ENCODE assay signal across 9 mouse cellular contexts in genomic region chrX:164004809-164005208, GRCm38 (mm10). TPM values are rescaled to one million over a fixed set of nuclear protein-coding genes. Genes with fewer than 3 reads are reported as not detected.
DNase-seq lines count a peak whose midpoint lies in the region; ATAC-seq and TF ChIP-seq lines count a peak whose summit lies in the region.
"Had no signal": no experiment of that assay in that cellular context is flagged by ENCODE, and none has a peak within 500 bp of the region (broad histone marks: within the 10 kb centered on the region; RNA-seq: fewer than 3 reads in every experiment).

No protein-coding gene starts in this region.

- peak; percentile 72 for ATAC-seq in activated CD4-positive, CD25-positive, alpha-beta regulatory T cell, adult 4 months
- peak; percentile 66 for ATAC-seq in forebrain, postnatal 0 days
- peak; percentile 93 for ATAC-seq in megakaryocyte-erythroid progenitor cell, adult 5-6 weeks (replicated peaks; ENCODE audit: low FRiP score, low TSS enrichment, poor library complexity, severe bottlenecking)

- peak; percentile 22 to 46 for DNase-seq in heart, postnatal 10 days
- no peak for DNase-seq in heart, embryonic 10.5 days (ENCODE audit: low spot score)
- DNase-seq in CD4-positive helper T cell, adult 2 months (ENCODE audit: low read depth, low spot score) = peak; percentile 19
- DNase-seq in forebrain, postnatal 0 days = peak; percentile 44
- no peak for DNase-seq in spleen, postnatal 4 days (ENCODE audit: low spot score in 2 of 2)
- DNase-seq in gastrocnemius, postnatal 14 days = no peak

- intact Hi-C loops in heart, postnatal 10 days (cut with DNase I) = loop anchor here (10.0 kb wide), 2 partner anchors 180 to 1060 kb away; no protein-coding TSS in a partner anchor
- intact Hi-C loops in gastrocnemius, postnatal 14 days (cut with DNase I; ENCODE audit: low total_unique reads) = no loop called here

- H3K4me2 ChIP-seq in forebrain, postnatal 0 days (ENCODE audit: low read depth) = no peak overlapping the region
- H3K4me2 ChIP-seq: limb, embryonic 12.5 days had no signal

- H3K36me3 ChIP-seq in heart, embryonic 10.5 days = no peaks in the 10 kb centered on the region
- H3K36me3 ChIP-seq in forebrain, postnatal 0 days (ENCODE audit: insufficient read depth) = no peaks in the 10 kb centered on the region
- H3K36me3 ChIP-seq: limb, embryonic 12.5 days had no signal

- no peaks in the 10 kb centered on the region for H3K4me1 ChIP-seq in heart, embryonic 10.5 days
- no peaks in the 10 kb centered on the region for H3K4me1 ChIP-seq in forebrain, postnatal 0 days (ENCODE audit: insufficient read depth)
- H3K4me1 ChIP-seq: limb, embryonic 12.5 days had no signal

- WGBS in heart, embryonic 10.5 days = 34% methylated on average over 2 of the region's 2 CpGs
- WGBS in forebrain, postnatal 0 days = 33% methylated on average over 2 of the region's 2 CpGs

- peaks cover 4% of the 10 kb centered on the region; the same call in 1 of the 2 replicates for H3K27me3 ChIP-seq in heart, embryonic 10.5 days (ENCODE audit: insufficient read depth, poor library complexity, severe bottlenecking)
- no peaks in the 10 kb centered on the region for H3K27me3 ChIP-seq in forebrain, postnatal 0 days (ENCODE audit: insufficient read depth, low read length)
- H3K27me3 ChIP-seq: limb, embryonic 12.5 days had no signal

- H3K27ac ChIP-seq in heart, embryonic 10.5 days = no peak overlapping the region
- no peak overlapping the region for H3K27ac ChIP-seq in forebrain, postnatal 0 days (ENCODE audit: low read depth, low read length)
- H3K27ac ChIP-seq: limb, embryonic 12.5 days had no signal

- no peak overlapping the region for H3K4me3 ChIP-seq in heart, embryonic 10.5 days
- H3K4me3 ChIP-seq in forebrain, postnatal 0 days (ENCODE audit: low read depth, low read length) = no peak overlapping the region
- H3K4me3 ChIP-seq: limb, embryonic 12.5 days had no signal

- no peaks in the 10 kb centered on the region for H3K9me3 ChIP-seq in heart, embryonic 10.5 days
- H3K9me3 ChIP-seq in forebrain, postnatal 0 days (ENCODE audit: low read length) = no peaks in the 10 kb centered on the region
- H3K9me3 ChIP-seq: limb, embryonic 12.5 days had no signal

- peak; percentile 65 for TF ChIP-seq CTCF in forebrain, postnatal 0 days (IDR thresholded peaks at IDR 0.05; ENCODE audit: low read depth)

- no peak overlapping the region for H3K9ac ChIP-seq in forebrain, postnatal 0 days
- H3K9ac ChIP-seq: limb, embryonic 12.5 days had no signal

RNA-seq across cellular contexts. Expression of gene Car5b, which starts 23.0 kb away (rescaled TPM):
- 1 to 10 TPM in 1 of 2 experiments, under 1 TPM in 1; 0.74 to 1.2 TPM for total RNA-seq in heart, postnatal 10 days (2021)
- polyA plus RNA-seq in heart, embryonic 10.5 days (2016; fragmentation: Nextera tagmentation; extraction: Ambion mirVana) = 0.25 and 0.26 TPM in 2 replicates
- 1 to 10 TPM; 7.1 to 9.9 TPM for polyA plus RNA-seq in activated CD4-positive, CD25-positive, alpha-beta regulatory T cell, adult 4 months (2017; shearing (Covaris generic))
- total RNA-seq in forebrain, postnatal 0 days (2014; rRNA removed) = 1.7 and 2.3 TPM in 2 replicates
- polyA plus RNA-seq in forebrain, postnatal 0 days (2015; fragmentation: Nextera tagmentation; extraction: Ambion mirVana) = 0.60 and 0.81 TPM in 2 replicates
- total RNA-seq in megakaryocyte-erythroid progenitor cell, adult 5-6 weeks (2014; fragmentation: Nextera tagmentation) = 0.17 TPM in 1 of 2 replicates, not detected in the other
- total RNA-seq in megakaryocyte-erythroid progenitor cell, adult 5-6 weeks (2017) = 0.47 and 1.4 TPM in 2 replicates
- under 1 TPM; 0.66 to 0.84 TPM for total RNA-seq in gastrocnemius, postnatal 14 days (2021)

RNA-seq across cellular contexts. Expression of gene Zrsr2, which starts 46.3 kb away (rescaled TPM):
- 10 to 100 TPM; 11.6 to 15.9 TPM for total RNA-seq in heart, postnatal 10 days (2021)
- polyA plus RNA-seq in heart, embryonic 10.5 days (2016; fragmentation: Nextera tagmentation; extraction: Ambion mirVana) = 36.6 and 53.0 TPM in 2 replicates
- polyA plus RNA-seq in activated CD4-positive, CD25-positive, alpha-beta regulatory T cell, adult 4 months (2017; shearing (Covaris generic)) = 10 to 100 TPM; 35.7 to 43.8 TPM
- 18.5 and 24.4 TPM in 2 replicates for total RNA-seq in forebrain, postnatal 0 days (2014; rRNA removed)
- polyA plus RNA-seq in forebrain, postnatal 0 days (2015; fragmentation: Nextera tagmentation; extraction: Ambion mirVana) = 73.9 and 81.3 TPM in 2 replicates
- 29.5 and 31.6 TPM in 2 replicates for total RNA-seq in megakaryocyte-erythroid progenitor cell, adult 5-6 weeks (2014; fragmentation: Nextera tagmentation)
- total RNA-seq in megakaryocyte-erythroid progenitor cell, adult 5-6 weeks (2017) = 63.0 and 91.8 TPM in 2 replicates
- 10 to 100 TPM; 13.2 to 14.3 TPM for total RNA-seq in gastrocnemius, postnatal 14 days (2021)

Comparison
In these comparisons a context has a peak if more than half of its experiments do, and no peak if none do; other contexts are left out.
1. DNase-seq: peak in heart, postnatal 10 days (2 of 2), CD4-positive helper T cell, adult 2 months (single experiment) and forebrain, postnatal 0 days (single experiment); none in heart, embryonic 10.5 days (single experiment), spleen, postnatal 4 days (0 of 2) and gastrocnemius, postnatal 14 days (single experiment).
2. Peak in every context shown above with its lines, with median percentiles within 50 percentile points of each other: ATAC-seq.